Mouse (Mus musculus): ENCODE data around the gene Pde8a. TPM values are rescaled to one million over a fixed set of nuclear protein-coding genes. Genes with fewer than 3 reads are reported as not detected.

Gene Pde8a
- total and polyA plus RNA-seq, 2 experiments from 2014 or later: 1.1 to 2.7 TPM

GRCm38 (mm10) chr7:81209979-81210685, 3.3 kb upstream of the Pde8a start:
- no peaks in the 10 kb centered on the region for H3K4me1 ChIP-seq (ENCODE audit: insufficient read depth)
- no peak overlapping the region for H3K27ac ChIP-seq (ENCODE audit: low read depth, low read length)
- 46% methylated on average over 12 of the region's 12 CpGs for WGBS
- no peak overlapping the region for H3K4me2 ChIP-seq (ENCODE audit: low read depth)
- H3K27me3 ChIP-seq (ENCODE audit: insufficient read depth, low read length): peaks cover 34% of the 10 kb centered on the region
- H3K9ac ChIP-seq: no peak overlapping the region
- DNase-seq (no peak), ATAC-seq (no peak)
- H3K9me3 ChIP-seq (ENCODE audit: low read length): no peaks in the 10 kb centered on the region
- no peak overlapping the region for H3K4me3 ChIP-seq (ENCODE audit: low read depth, low read length)
- H3K36me3 ChIP-seq (ENCODE audit: insufficient read depth): no peaks in the 10 kb centered on the region
- no peak for TF ChIP-seq CTCF (IDR thresholded peaks at IDR 0.05; ENCODE audit: low read depth)

GRCm38 (mm10) chr7:81211760-81212159, 1.6 kb upstream of the Pde8a start:
- 5% methylated on average over 8 of the region's 8 CpGs for WGBS
- DNase-seq (no peak), ATAC-seq (no peak)
- H3K9me3 ChIP-seq (ENCODE audit: low read length): no peaks in the 10 kb centered on the region
- H3K27me3 ChIP-seq (ENCODE audit: insufficient read depth, low read length): peaks cover 44% of the 10 kb centered on the region
- no peaks in the 10 kb centered on the region for H3K36me3 ChIP-seq (ENCODE audit: insufficient read depth)
- H3K4me3 ChIP-seq (ENCODE audit: low read depth, low read length): no peak overlapping the region
- no peak overlapping the region for H3K4me2 ChIP-seq (ENCODE audit: low read depth)
- H3K27ac ChIP-seq (ENCODE audit: low read depth, low read length): no peak overlapping the region
- TF ChIP-seq CTCF (IDR thresholded peaks at IDR 0.05; ENCODE audit: low read depth): no peak
- H3K9ac ChIP-seq: no peak overlapping the region
- H3K4me1 ChIP-seq (ENCODE audit: insufficient read depth): no peaks in the 10 kb centered on the region

GRCm38 (mm10) chr7:81212261-81212681, 1.1 kb upstream of the Pde8a start:
- Histone ChIP-seq H3K27ac (ENCODE audit: low read depth, low read length) (no peak overlapping the region), H3K9me3 (ENCODE audit: low read length) (no peaks in the 10 kb centered on the region), H3K4me1 (ENCODE audit: insufficient read depth) (no peaks in the 10 kb centered on the region), H3K4me2 (ENCODE audit: low read depth) (peak overlapping the region; percentile 45), H3K27me3 (ENCODE audit: insufficient read depth, low read length) (peaks cover 45% of the 10 kb centered on the region), H3K36me3 (ENCODE audit: insufficient read depth) (no peaks in the 10 kb centered on the region), H3K4me3 (ENCODE audit: low read depth, low read length) (peak overlapping the region; percentile 25), H3K9ac (no peak overlapping the region)
- ATAC-seq: peak; percentile 28; the same call in 1 of the 2 replicates
- no peak for TF ChIP-seq CTCF (IDR thresholded peaks at IDR 0.05; ENCODE audit: low read depth)
- WGBS: 3% methylated on average over 22 of the region's 22 CpGs
- peak; percentile 28 for DNase-seq

GRCm38 (mm10) chr7:81212697-81213346, 574 bp upstream of the Pde8a start:
- WGBS: under 1% methylated on average over 57 of the region's 57 CpGs
- H3K9ac ChIP-seq: peak overlapping the region; percentile 31; the same call in 1 of the 2 replicates
- peaks cover 45% of the 10 kb centered on the region for H3K27me3 ChIP-seq (ENCODE audit: insufficient read depth, low read length)

GRCm38 (mm10) chr7:81214153-81214907, 934 bp downstream of the Pde8a start:
- peaks cover 45% of the 10 kb centered on the region for H3K27me3 ChIP-seq (ENCODE audit: insufficient read depth, low read length)
- H3K27ac ChIP-seq (ENCODE audit: low read depth, low read length): no peak overlapping the region
- H3K9me3 ChIP-seq (ENCODE audit: low read length): no peaks in the 10 kb centered on the region
- DNase-seq: no peak
- ATAC-seq: no peak
- peak overlapping the region; percentile 45 for H3K4me2 ChIP-seq (ENCODE audit: low read depth)
- WGBS: 3% methylated on average over 34 of the region's 40 CpGs
- peak overlapping the region; percentile 46 for H3K4me3 ChIP-seq (ENCODE audit: low read depth, low read length)
- H3K4me1 ChIP-seq (ENCODE audit: insufficient read depth): no peaks in the 10 kb centered on the region
- no peak for TF ChIP-seq CTCF (IDR thresholded peaks at IDR 0.05; ENCODE audit: low read depth)
- no peaks in the 10 kb centered on the region for H3K36me3 ChIP-seq (ENCODE audit: insufficient read depth)
- H3K9ac ChIP-seq: peak overlapping the region; percentile 31; the same call in 1 of the 2 replicates

More at GRCm38 (mm10) chr7:81212697-81213346, 574 bp upstream of the Pde8a start:
- no peaks in the 10 kb centered on the region for H3K4me1 ChIP-seq (ENCODE audit: insufficient read depth)
- peak overlapping the region; percentile 46 for H3K4me3 ChIP-seq (ENCODE audit: low read depth, low read length)
- ATAC-seq (peak; percentile 75), DNase-seq (peak; percentile 79)
- H3K27ac ChIP-seq (ENCODE audit: low read depth, low read length): no peak overlapping the region
- H3K36me3 ChIP-seq (ENCODE audit: insufficient read depth): no peaks in the 10 kb centered on the region
- H3K9me3 ChIP-seq (ENCODE audit: low read length): no peaks in the 10 kb centered on the region
- TF ChIP-seq CTCF (IDR thresholded peaks at IDR 0.05; ENCODE audit: low read depth): peak; percentile 27
- H3K4me2 ChIP-seq (ENCODE audit: low read depth): peak overlapping the region; percentile 45

GRCm38 (mm10) chr7:81215950-81216349, 2.6 kb downstream of the Pde8a start:
- ATAC-seq: no peak
- Histone ChIP-seq H3K27ac (ENCODE audit: low read depth, low read length) (no peak overlapping the region), H3K27me3 (ENCODE audit: insufficient read depth, low read length) (peaks cover 36% of the 10 kb centered on the region), H3K9ac (no peak overlapping the region), H3K4me2 (ENCODE audit: low read depth) (no peak overlapping the region), H3K36me3 (ENCODE audit: insufficient read depth) (no peaks in the 10 kb centered on the region), H3K9me3 (ENCODE audit: low read length) (no peaks in the 10 kb centered on the region), H3K4me3 (ENCODE audit: low read depth, low read length) (no peak overlapping the region), H3K4me1 (ENCODE audit: insufficient read depth) (no peaks in the 10 kb centered on the region)
- WGBS: 68% methylated on average over 1 of the region's 1 CpGs
- DNase-seq: no peak
- no peak for TF ChIP-seq CTCF (IDR thresholded peaks at IDR 0.05; ENCODE audit: low read depth)

Data from forebrain, postnatal 0 days (tissue).